Mouse (Mus musculus) central nervous system, embryonic 11.5 days (tissue): ENCODE data around the gene Paqr6. TPM values are rescaled to one million over a fixed set of nuclear protein-coding genes. Genes with fewer than 3 reads are reported as not detected.

Experiments
- polyA plus RNA-seq: library from polyadenylated mRNA; depleted of rRNA; stranded (reverse); fragments of >200 nt; gene quantifications from 2 replicates; pipeline ENCODE4 v1.2.3, GENCODE M21; 2012; rRNA removed

The Paqr6 gene
- polyA plus RNA-seq: 1.4 and 1.9 TPM in 2 replicates

GRCm38 (mm10) chr3:88364337-88364736 is at the start of gene Paqr6:
Paqr6 (plus strand) TSS chr3:88364584.

GRCm38 (mm10) chr3:88324951-88325405 is 39.4 kb upstream of the Paqr6 start, which contains the start of gene Glmp:
Glmp (plus strand) TSS chr3:88325023.

DNA sequence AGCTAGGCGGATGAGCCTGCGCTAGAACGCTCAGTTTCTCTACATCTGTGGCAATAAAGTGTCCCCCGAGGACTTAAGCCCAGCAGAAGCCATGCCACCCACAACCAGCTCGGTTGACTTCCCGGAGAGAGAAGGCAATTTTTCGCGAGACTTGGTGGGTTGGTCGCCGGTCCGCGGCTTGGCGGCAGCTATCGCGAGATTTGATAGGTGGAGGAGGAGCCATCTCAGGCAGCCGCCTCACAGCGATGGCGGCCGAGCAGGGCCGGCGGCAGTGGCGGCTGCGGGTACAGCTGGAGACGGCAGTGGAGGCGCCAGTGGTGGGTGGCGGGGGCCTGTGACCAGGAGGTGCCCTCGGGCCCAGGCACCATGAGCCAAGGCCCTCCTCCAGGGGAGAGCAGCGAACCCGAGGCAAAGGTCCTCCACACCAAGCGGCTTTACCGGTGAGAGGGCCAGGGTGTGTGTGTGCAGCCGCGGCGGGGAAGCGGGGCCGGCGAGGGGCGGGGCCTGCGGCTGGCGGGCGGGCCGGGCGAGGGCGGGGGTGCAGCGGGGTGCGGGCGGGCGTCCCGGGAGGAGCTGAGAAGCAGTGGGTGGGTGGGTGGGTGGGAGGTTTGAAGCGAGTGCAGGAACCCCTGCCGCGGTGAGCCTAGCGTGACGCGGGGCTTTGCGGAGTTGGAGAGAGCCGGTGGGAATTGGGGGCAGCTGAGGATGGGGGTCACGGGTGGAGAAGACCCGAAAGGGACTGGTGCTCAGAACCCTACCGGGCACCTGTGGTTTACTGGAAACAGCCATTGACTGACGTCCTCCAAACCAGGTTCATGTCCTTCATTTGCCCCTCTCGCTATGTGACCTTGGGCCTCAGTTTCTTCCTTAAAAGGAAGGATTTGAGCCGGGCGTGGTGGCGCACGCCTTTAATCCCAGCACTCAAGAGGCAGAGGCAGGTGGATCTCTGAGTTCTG is 28.0 kb upstream of the Paqr6 start, which contains the start of the genes Tmem79 and Smg5:
Tmem79 (minus strand) TSS at position 91 of the 956 bp plus-strand sequence.
Smg5 (plus strand) TSS at position 203 of the 956 bp plus-strand sequence.

GRCm38 (mm10) chr3:88372643-88373042 is 8.3 kb downstream of the Paqr6 start, which contains the start of gene Bglap3:
Bglap3 (minus strand) TSS chr3:88372743.

GRCm38 (mm10) chr3:88378599-88378998 is 14.2 kb downstream of the Paqr6 start, which contains the start of gene Bglap2:
Bglap2 (minus strand) TSS chr3:88378699.

GRCm38 (mm10) chr3:88384364-88384763 is 20.0 kb downstream of the Paqr6 start, which contains the start of gene Bglap:
Bglap (minus strand) TSS chr3:88384464.

GRCm38 (mm10) chr3:88409741-88410644 is 45.6 kb downstream of the Paqr6 start, which contains the start of gene Pmf1:
Pmf1 (minus strand) TSS chr3:88410331.

Other genes starting within 250 kb of the Paqr6 start
- gene Mef2d, start 222.2 kb upstream of the Paqr6 start, polyA plus RNA-seq: 22.3 and 32.4 TPM in 2 replicates
- gene Rhbg, start 109.9 kb upstream of the Paqr6 start, polyA plus RNA-seq: 0.49 and 0.53 TPM in 2 replicates
- gene Gm38392, start 77.4 kb upstream of the Paqr6 start, polyA plus RNA-seq: 0.15 and 0.20 TPM in 2 replicates
- 3.8 and 6.7 TPM in 2 replicates for gene Tsacc, start 67.6 kb upstream of the Paqr6 start, polyA plus RNA-seq
- 479 and 533 TPM in 2 replicates for gene Cct3, start 67.5 kb upstream of the Paqr6 start, polyA plus RNA-seq
- 55.2 and 76.1 TPM in 2 replicates for gene Glmp, start 39.6 kb upstream of the Paqr6 start, polyA plus RNA-seq
- gene Tmem79, start 28.4 kb upstream of the Paqr6 start, polyA plus RNA-seq: 2.0 TPM in 2 replicates
- gene Smg5, start 28.3 kb upstream of the Paqr6 start, polyA plus RNA-seq: 111 and 112 TPM in 2 replicates
- gene Bglap3, start 8.2 kb downstream of the Paqr6 start, polyA plus RNA-seq: 0.06 and 0.25 TPM in 2 replicates
- not detected in 2 replicates for gene Bglap2, start 14.1 kb downstream of the Paqr6 start, polyA plus RNA-seq
- gene Bglap, start 19.9 kb downstream of the Paqr6 start, polyA plus RNA-seq: 0.20 and 1.0 TPM in 2 replicates
- gene Pmf1, start 45.7 kb downstream of the Paqr6 start, polyA plus RNA-seq: 105 and 106 TPM in 2 replicates
- gene Slc25a44, start 60.6 kb downstream of the Paqr6 start, polyA plus RNA-seq: 16.7 and 19.8 TPM in 2 replicates
- 10.6 and 14.6 TPM in 2 replicates for gene Sema4a, start 96.6 kb downstream of the Paqr6 start, polyA plus RNA-seq
- gene Lmna, start 145.4 kb downstream of the Paqr6 start, polyA plus RNA-seq: 22.5 and 24.7 TPM in 2 replicates
- 70.1 and 73.6 TPM in 2 replicates for gene Mex3a, start 167.8 kb downstream of the Paqr6 start, polyA plus RNA-seq
- 1.7 and 2.1 TPM in 2 replicates for gene Rab25, start 183.7 kb downstream of the Paqr6 start, polyA plus RNA-seq
- gene Lamtor2, start 188.5 kb downstream of the Paqr6 start, polyA plus RNA-seq: 95.0 and 115 TPM in 2 replicates
- gene Ubqln4, start 189.2 kb downstream of the Paqr6 start, polyA plus RNA-seq: 88.6 and 105 TPM in 2 replicates
- 170 and 215 TPM in 2 replicates for gene Ssr2, start 211.3 kb downstream of the Paqr6 start, polyA plus RNA-seq
- 89.1 and 124 TPM in 2 replicates for gene Arhgef2, start 241.4 kb downstream of the Paqr6 start, polyA plus RNA-seq